Mouse (Mus musculus) lung, embryonic 16.5 days (tissue): ENCODE data around the gene Inpp4b. TPM values are rescaled to one million over a fixed set of nuclear protein-coding genes. Genes with fewer than 3 reads are reported as not detected.

ENCODE experiments used
- ATAC-seq: fragments of 200-750 bp; cut with Nextera tagmentation; 2 replicates; pipeline ENCODE4 v1.8.0; 2017; ENCODE audit warnings: low read depth, mild to moderate bottlenecking, moderate library complexity
- H3K27ac ChIP-seq: fragments of 300-500 bp; sonication (generic); 2 replicates; pipeline ENCODE4 v1.5.1; 2014; ENCODE audit warnings: mild to moderate bottlenecking, control low read depth, low read length
- H3K27me3 ChIP-seq: fragments of 300-500 bp; sonication (generic); 2 replicates; pipeline ENCODE4 v1.6.1; 2014; ENCODE audit warnings: low read depth, low read length, mixed read lengths; ENCODE audit not compliant: control insufficient read depth, insufficient read depth
- H3K36me3 ChIP-seq: fragments of 300-500 bp; sonication (generic); 2 replicates; pipeline ENCODE4 v1.6.1; 2014; ENCODE audit warnings: low read length; ENCODE audit not compliant: control insufficient read depth, insufficient read depth
- H3K4me1 ChIP-seq: fragments of 300-500 bp; sonication (generic); replicated peaks from 2 replicates; pipeline ENCODE4 v1.6.1; 2014; ENCODE audit warnings: low read length, mixed read lengths; ENCODE audit not compliant: control insufficient read depth, insufficient read depth
- H3K4me2 ChIP-seq: fragments of 300-500 bp; sonication (generic); 2 replicates; pipeline ENCODE4 v1.6.1; 2014; ENCODE audit warnings: low read depth, low read length, control low read depth
- H3K4me3 ChIP-seq: fragments of 300-500 bp; sonication (generic); 2 replicates; pipeline ENCODE4 v1.5.1; 2014; ENCODE audit warnings: mild to moderate bottlenecking, low read length, control low read depth
- H3K9ac ChIP-seq: fragments of 300-500 bp; sonication (generic); 2 replicates; pipeline ENCODE4 v1.6.1; 2014; ENCODE audit warnings: low read length, control low read depth
- H3K9me3 ChIP-seq: fragments of 300-500 bp; sonication (generic); 2 replicates; pipeline ENCODE4 v1.6.1; 2016; ENCODE audit warnings: low read length; ENCODE audit not compliant: control insufficient read depth
- WGBS: fragments of 180-500 bp; shearing (Covaris S2); extraction: QIAGEN DNeasy Blood & Tissue Kit; methylation state at CpG from one replicate; pipeline ENCODE4 v1.1.7; 2014; 5-methylcytosine and 5-hydroxymethylcytosine counted together
- polyA plus RNA-seq: library from polyadenylated mRNA; unstranded; fragments of >200 nt; fragmentation: Nextera tagmentation; extraction: Ambion mirVana; gene quantifications from 2 replicates; pipeline ENCODE4 v1.2.1, GENCODE M21; 2015

The Inpp4b gene
- polyA plus RNA-seq, 1 experiment from 2014 or later, result 16.5 TPM

GRCm38 (mm10) chr8:81770603-81771276 is 428.4 kb downstream of the Inpp4b start:
- H3K4me2 ChIP-seq, result no peak overlapping the region
- WGBS, result 61% methylated on average over 6 of the region's 6 CpGs

DNA sequence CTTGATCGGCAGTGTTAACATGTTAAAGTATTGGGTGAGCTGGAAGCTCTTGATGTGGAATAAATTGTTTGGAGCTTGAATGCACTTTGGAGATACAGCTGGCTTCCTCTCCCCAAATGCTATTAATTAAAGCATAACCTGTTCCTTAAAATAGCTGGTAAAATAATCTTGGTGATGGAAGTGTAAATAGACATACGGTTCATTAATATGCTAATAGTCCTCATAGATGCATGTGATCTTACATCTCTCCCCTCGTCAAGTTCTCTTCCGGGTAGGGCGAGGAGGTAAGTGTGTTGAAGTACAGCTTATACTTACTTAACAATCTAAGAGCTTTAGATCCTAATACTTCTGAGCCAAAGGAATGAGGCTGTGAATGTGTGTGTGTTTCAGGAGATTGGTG is 430.5 kb downstream of the Inpp4b start:
- no peak overlapping the region for H3K4me2 ChIP-seq
- no peak for ATAC-seq
- no peak overlapping the region for H3K27ac ChIP-seq
- no peak overlapping the region for H3K4me3 ChIP-seq
- peaks cover 21% of the 10 kb centered on the region for H3K4me1 ChIP-seq
- no peaks in the 10 kb centered on the region for H3K27me3 ChIP-seq
- no peak overlapping the region for H3K9ac ChIP-seq
- no peaks in the 10 kb centered on the region for H3K36me3 ChIP-seq
- WGBS, result 64% methylated on average over 5 of the region's 5 CpGs
- no peaks in the 10 kb centered on the region for H3K9me3 ChIP-seq

More at GRCm38 (mm10) chr8:81770603-81771276, 428.4 kb downstream of the Inpp4b start:
- H3K4me1 ChIP-seq, result peaks cover 27% of the 10 kb centered on the region
- no peaks in the 10 kb centered on the region for H3K27me3 ChIP-seq
- H3K9me3 ChIP-seq, result no peaks in the 10 kb centered on the region
- no peak for ATAC-seq
- no peaks in the 10 kb centered on the region for H3K36me3 ChIP-seq
- no peak overlapping the region for H3K4me3 ChIP-seq
- no peak overlapping the region for H3K9ac ChIP-seq
- H3K27ac ChIP-seq, result 0 out of 2 replicates have a peak overlapping the region, but pooled peaks have one; percentile 8

DNA sequence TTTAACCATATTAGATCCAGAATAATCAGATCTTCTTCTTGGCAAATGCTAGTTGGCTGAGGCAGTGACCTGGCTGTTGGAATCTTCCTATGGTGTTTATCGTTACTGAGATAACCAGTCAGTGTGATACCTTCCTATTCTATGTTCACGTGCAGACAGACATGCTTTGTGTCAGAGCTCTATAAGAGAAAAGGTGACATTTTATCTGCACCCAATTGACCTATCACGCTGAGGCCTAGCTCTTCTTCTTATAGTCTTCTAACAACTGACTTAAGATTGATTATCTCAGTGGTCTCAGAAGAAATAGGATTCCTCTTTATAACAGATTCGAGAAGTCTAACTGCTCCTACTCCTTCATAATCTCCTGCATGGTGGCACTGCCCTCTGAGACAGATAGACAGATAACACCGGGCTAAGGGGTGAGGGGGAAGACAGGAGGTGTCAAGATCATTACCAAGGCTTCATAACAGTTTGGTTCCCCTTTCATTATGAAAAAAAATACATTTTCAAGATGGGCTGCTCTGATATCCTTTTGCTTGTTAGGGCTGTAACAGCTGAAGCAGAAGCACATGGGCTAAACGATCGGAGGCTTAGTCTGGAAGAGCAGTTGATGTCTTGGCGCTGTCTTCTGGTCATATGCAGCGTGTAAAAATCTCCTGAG is 431.1 kb downstream of the Inpp4b start:
- H3K36me3 ChIP-seq, result no peaks in the 10 kb centered on the region
- H3K4me2 ChIP-seq, result no peak overlapping the region
- no peaks in the 10 kb centered on the region for H3K9me3 ChIP-seq
- no peaks in the 10 kb centered on the region for H3K27me3 ChIP-seq
- H3K4me1 ChIP-seq, result peaks cover 17% of the 10 kb centered on the region
- no peak overlapping the region for H3K9ac ChIP-seq
- 57% methylated on average over 9 of the region's 9 CpGs for WGBS
- no peak for ATAC-seq
- H3K4me3 ChIP-seq, result no peak overlapping the region
- H3K27ac ChIP-seq, result no peak overlapping the region

- WGBS, result 60% methylated on average over 4 of the region's 4 CpGs
Observed at GRCm38 (mm10) chr8:81774010-81774409, 431.7 kb downstream of the Inpp4b start.

DNA sequence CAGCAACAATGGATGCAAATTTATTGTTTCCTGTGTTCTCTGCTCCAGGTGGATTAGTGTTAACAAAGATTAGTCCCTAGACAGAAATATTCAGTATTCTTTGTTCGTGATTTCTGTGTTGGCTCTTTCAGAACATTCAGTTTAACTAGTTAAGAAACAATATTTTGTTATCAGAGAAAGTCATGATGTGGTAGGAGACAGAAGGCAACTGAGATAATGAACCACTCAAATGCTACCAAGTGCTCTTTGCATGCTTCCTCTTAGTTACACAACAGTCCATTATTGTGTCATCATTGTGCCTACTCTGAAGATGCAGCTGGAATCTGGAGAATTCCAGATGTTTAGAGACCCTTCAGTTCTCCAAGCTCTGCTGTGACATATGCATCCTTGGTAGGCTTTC is 432.1 kb downstream of the Inpp4b start:
- no peak overlapping the region for H3K27ac ChIP-seq
- 37% methylated on average over 1 of the region's 1 CpGs for WGBS
- ATAC-seq, result no peak
- H3K9me3 ChIP-seq, result no peaks in the 10 kb centered on the region
- no peak overlapping the region for H3K4me3 ChIP-seq
- peaks cover 17% of the 10 kb centered on the region for H3K4me1 ChIP-seq
- no peak overlapping the region for H3K4me2 ChIP-seq
- no peak overlapping the region for H3K9ac ChIP-seq
- no peaks in the 10 kb centered on the region for H3K36me3 ChIP-seq
- no peaks in the 10 kb centered on the region for H3K27me3 ChIP-seq

More at GRCm38 (mm10) chr8:81774010-81774409, 431.7 kb downstream of the Inpp4b start:
- Histone ChIP-seq H3K4me2 (no peak overlapping the region), H3K36me3 (no peaks in the 10 kb centered on the region), H3K27me3 (no peaks in the 10 kb centered on the region), H3K4me1 (peaks cover 17% of the 10 kb centered on the region), H3K9me3 (no peaks in the 10 kb centered on the region), H3K27ac (no peak overlapping the region), H3K4me3 (no peak overlapping the region), H3K9ac (no peak overlapping the region)
- no peak for ATAC-seq

DNA sequence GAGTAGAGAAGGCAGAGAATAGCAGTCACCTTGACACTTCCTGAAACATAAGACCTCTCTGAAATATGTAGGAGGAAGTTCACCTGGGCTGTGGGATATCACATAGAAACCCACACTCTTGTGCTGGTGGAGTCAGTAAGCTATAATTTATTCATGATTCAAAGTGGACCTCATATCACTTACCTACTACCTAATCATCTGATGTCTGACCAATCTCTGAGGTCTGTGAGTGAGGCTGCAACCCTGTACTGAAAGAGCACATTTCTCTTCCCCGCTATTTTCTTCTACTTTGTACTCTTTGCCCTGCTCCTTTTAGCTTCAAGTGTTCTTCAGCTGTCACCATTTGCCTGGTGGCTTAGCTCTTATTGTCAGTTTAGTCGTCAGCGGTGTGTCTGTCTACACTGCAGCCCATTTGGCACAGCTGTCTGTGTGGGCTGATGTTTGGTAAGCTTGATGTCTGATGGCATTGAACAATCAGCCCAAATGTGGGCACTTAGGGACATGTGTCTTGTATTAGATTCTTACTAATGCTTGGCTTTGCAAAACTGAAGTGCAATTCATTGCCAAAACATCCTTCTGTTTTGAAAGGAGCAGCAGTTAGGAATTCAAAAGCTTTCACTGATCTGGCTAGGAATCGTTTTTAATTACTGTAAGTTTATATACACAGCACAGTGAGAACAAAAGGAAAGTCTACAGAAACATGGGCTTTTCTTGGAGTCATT is 434.3 kb downstream of the Inpp4b start:
- H3K36me3 ChIP-seq, result no peaks in the 10 kb centered on the region
- no peak overlapping the region for H3K4me3 ChIP-seq
- H3K9me3 ChIP-seq, result no peaks in the 10 kb centered on the region
- no peak overlapping the region for H3K27ac ChIP-seq
- WGBS, result 43% methylated on average over 4 of the region's 4 CpGs
- no peak overlapping the region for H3K9ac ChIP-seq
- ATAC-seq, result no peak
- no peaks in the 10 kb centered on the region for H3K27me3 ChIP-seq
- no peak overlapping the region for H3K4me2 ChIP-seq
- H3K4me1 ChIP-seq, result peaks cover 15% of the 10 kb centered on the region

- Histone ChIP-seq H3K9ac (no peak overlapping the region), H3K9me3 (no peaks in the 10 kb centered on the region), H3K4me3 (no peak overlapping the region), H3K27ac (no peak overlapping the region), H3K4me1 (peaks cover 15% of the 10 kb centered on the region), H3K4me2 (no peak overlapping the region), H3K36me3 (no peaks in the 10 kb centered on the region), H3K27me3 (no peaks in the 10 kb centered on the region)
- 70% methylated on average over 1 of the region's 1 CpGs for WGBS
- ATAC-seq, result no peak
Observed at GRCm38 (mm10) chr8:81777704-81778103, 435.3 kb downstream of the Inpp4b start.

DNA sequence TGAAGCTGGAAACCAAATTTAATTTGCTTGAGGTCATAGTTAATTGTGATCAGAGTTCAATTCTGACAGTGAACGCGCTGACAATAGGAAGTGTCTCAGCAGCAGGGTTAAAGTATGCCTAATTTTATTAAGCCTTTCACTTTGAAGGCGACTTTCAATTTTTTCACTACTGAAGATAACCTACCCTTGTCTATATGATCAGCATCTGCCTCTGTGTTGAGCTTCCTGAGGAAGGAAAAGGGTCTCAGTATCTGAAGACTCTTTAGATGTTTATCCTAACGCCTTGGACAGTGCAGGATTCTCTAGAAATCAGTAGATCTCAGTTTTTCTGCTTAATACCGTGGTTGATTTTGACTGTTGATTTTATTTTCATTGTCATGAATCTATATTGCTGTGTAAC is 437.1 kb downstream of the Inpp4b start:
- H3K36me3 ChIP-seq, result no peaks in the 10 kb centered on the region
- no peak overlapping the region for H3K9ac ChIP-seq
- no peak overlapping the region for H3K27ac ChIP-seq
- no peaks in the 10 kb centered on the region for H3K27me3 ChIP-seq
- H3K9me3 ChIP-seq, result no peaks in the 10 kb centered on the region
- H3K4me2 ChIP-seq, result no peak overlapping the region
- WGBS, result 78% methylated on average over 5 of the region's 5 CpGs
- ATAC-seq, result no peak
- H3K4me3 ChIP-seq, result no peak overlapping the region
- peaks cover 5% of the 10 kb centered on the region; the same call in 1 of the 2 replicates for H3K4me1 ChIP-seq

DNA sequence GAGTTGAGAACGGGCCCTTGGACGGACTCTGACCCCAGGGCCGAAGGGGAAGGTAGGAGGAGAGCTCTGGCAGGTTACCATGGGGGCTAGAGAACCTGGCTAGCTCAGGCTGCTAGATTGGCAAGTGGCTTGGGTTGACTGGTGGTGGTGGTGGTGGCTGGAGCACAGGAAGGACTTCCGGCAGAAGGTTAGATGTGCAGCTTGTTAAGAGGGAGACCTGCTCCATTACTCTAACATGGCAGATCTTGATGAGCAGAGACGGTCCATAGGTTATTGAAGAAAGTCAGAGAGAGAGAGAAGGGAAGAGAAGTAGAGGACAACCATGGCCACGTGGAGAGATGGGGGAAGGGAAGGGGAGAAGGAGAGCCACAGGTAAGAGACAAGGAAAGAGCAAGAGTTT is 437.8 kb downstream of the Inpp4b start:
- ATAC-seq, result no peak
- no peak overlapping the region for H3K4me3 ChIP-seq
- peaks cover 5% of the 10 kb centered on the region; the same call in 1 of the 2 replicates for H3K4me1 ChIP-seq
- H3K27ac ChIP-seq, result no peak overlapping the region
- H3K36me3 ChIP-seq, result no peaks in the 10 kb centered on the region
- no peaks in the 10 kb centered on the region for H3K27me3 ChIP-seq
- no peak overlapping the region for H3K4me2 ChIP-seq
- 88% methylated on average over 6 of the region's 6 CpGs for WGBS
- H3K9me3 ChIP-seq, result no peaks in the 10 kb centered on the region
- no peak overlapping the region for H3K9ac ChIP-seq
